Mouse (Mus musculus): Measurements from ENCODE around the gene Dmap1. TPM values are rescaled to one million over a fixed set of nuclear protein-coding genes. Genes with fewer than 3 reads are reported as not detected.

Gene Dmap1
- total RNA-seq, 2 experiments from 2014 or later, result 25.6 to 29.6 TPM

Other genes with a start within 250 kb of the Dmap1 start
- 10 to 100 TPM; 67.8 to 72.4 TPM for gene Rnf220, start 185.2 kb downstream of the Dmap1 start, total RNA-seq (2021)
- 10 to 100 TPM; 74.8 to 96.0 TPM for gene Eri3, start 131.9 kb downstream of the Dmap1 start, total RNA-seq (2021)
- gene Gm12845, start 42.1 kb upstream of the Dmap1 start, total RNA-seq (2021), result not detected
- gene Klf17, start 83.4 kb upstream of the Dmap1 start, total RNA-seq (2021), result not detected
- gene Slc6a9, start 152.2 kb upstream of the Dmap1 start, total RNA-seq (2021), result 1 to 10 TPM; 8.6 to 9.2 TPM
- under 1 TPM; 0.64 to 0.78 TPM for gene Ccdc24, start 190.3 kb upstream of the Dmap1 start, total RNA-seq (2021)
- 10 to 100 TPM; 14.2 to 17.7 TPM for gene B4galt2, start 201.2 kb upstream of the Dmap1 start, total RNA-seq (2021)
- 100 to 1,000 TPM; 145 to 149 TPM for gene Atp6v0b, start 205.1 kb upstream of the Dmap1 start, total RNA-seq (2021)
- gene Dph2, start 209.8 kb upstream of the Dmap1 start, total RNA-seq (2021), result 1 to 10 TPM; 5.6 to 7.0 TPM
- gene Ipo13, start 232.7 kb upstream of the Dmap1 start, total RNA-seq (2021), result 10 to 100 TPM; 39.0 to 55.1 TPM
- gene Artn, start 247.5 kb upstream of the Dmap1 start, total RNA-seq (2021), result under 1 TPM; 0.12 to 0.42 TPM